7 mouse cellular contexts compared by ENCODE assay signal in genomic region chr6:108214294-108214925, GRCm38 (mm10). TPM values are rescaled to one million over a fixed set of nuclear protein-coding genes. Genes with fewer than 3 reads are reported as not detected.
DNase-seq lines count a peak whose midpoint lies in the region; ATAC-seq and TF ChIP-seq lines count a peak whose summit lies in the region.

No protein-coding gene starts in this region.

- H3K9ac ChIP-seq in forebrain, embryonic 12.5 days: peak overlapping the region; percentile 67
- H3K9ac ChIP-seq in liver, embryonic 12.5 days: peak overlapping the region; percentile 66
- H3K9ac ChIP-seq in stomach, embryonic 16.5 days (ENCODE audit: low read length): peak overlapping the region; percentile 80

- under 1% methylated on average over 10 of the region's 10 CpGs for WGBS in thymus, adult 2 months
- WGBS in forebrain, embryonic 12.5 days: 11% methylated on average over 10 of the region's 10 CpGs
- WGBS in liver, embryonic 12.5 days (ENCODE audit: insufficient replicate concordance): 9% methylated on average over 10 of the region's 10 CpGs
- 16% methylated on average over 10 of the region's 10 CpGs for WGBS in stomach, embryonic 16.5 days

- DNase-seq in thymus, adult 2 months: no peak
- no peak for DNase-seq in thymus, postnatal 36 days
- no peak for DNase-seq in embryo, embryonic 9.5 days (ENCODE audit: extremely low spot score)

- no peak for ATAC-seq in forebrain, embryonic 12.5 days (ENCODE audit: low FRiP score)
- ATAC-seq in liver, embryonic 12.5 days: no peak
- ATAC-seq in stomach, embryonic 16.5 days (ENCODE audit: insufficient read depth, low FRiP score): no peak
- ATAC-seq in megakaryocyte-erythroid progenitor cell, adult 5-6 weeks (replicated peaks; ENCODE audit: low FRiP score, low TSS enrichment, poor library complexity, severe bottlenecking): no peak

- no peaks in the 10 kb centered on the region for H3K36me3 ChIP-seq in thymus, adult 2 months (ENCODE audit: control insufficient read depth, insufficient read depth, low read length)
- H3K36me3 ChIP-seq in forebrain, embryonic 12.5 days (replicated peaks): no peaks in the 10 kb centered on the region
- H3K36me3 ChIP-seq in liver, embryonic 12.5 days: peaks cover 8% of the 10 kb centered on the region; the same call in 1 of the 2 replicates
- no peaks in the 10 kb centered on the region for H3K36me3 ChIP-seq in stomach, embryonic 16.5 days (ENCODE audit: control insufficient read depth, insufficient read depth, low read length)

- TF ChIP-seq CTCF in thymus, adult 2 months (IDR thresholded peaks at IDR 0.05; ENCODE audit: borderline replicate concordance, control insufficient read depth, extremely low read depth, insufficient read depth, low read length, poor library complexity): no peak

- H3K27ac ChIP-seq in thymus, adult 2 months (ENCODE audit: control insufficient read depth, insufficient read depth, low read length): no peak overlapping the region
- no peak overlapping the region for H3K27ac ChIP-seq in forebrain, embryonic 12.5 days
- H3K27ac ChIP-seq in liver, embryonic 12.5 days: no peak overlapping the region
- no peak overlapping the region for H3K27ac ChIP-seq in stomach, embryonic 16.5 days (ENCODE audit: low read length)

- peak overlapping the region; percentile 85 for H3K4me2 ChIP-seq in forebrain, embryonic 12.5 days
- H3K4me2 ChIP-seq in liver, embryonic 12.5 days: peak overlapping the region; percentile 78
- peak overlapping the region; percentile 87 for H3K4me2 ChIP-seq in stomach, embryonic 16.5 days (ENCODE audit: low read depth, low read length)

- H3K27me3 ChIP-seq in thymus, adult 2 months (ENCODE audit: control insufficient read depth, insufficient read depth, low read length): no peaks in the 10 kb centered on the region
- peaks cover 4% of the 10 kb centered on the region; the same call in 1 of the 2 replicates for H3K27me3 ChIP-seq in forebrain, embryonic 12.5 days
- H3K27me3 ChIP-seq in liver, embryonic 12.5 days (replicated peaks): no peaks in the 10 kb centered on the region
- no peaks in the 10 kb centered on the region for H3K27me3 ChIP-seq in stomach, embryonic 16.5 days (ENCODE audit: control insufficient read depth, insufficient read depth, low read length)

- H3K4me3 ChIP-seq in thymus, adult 2 months (ENCODE audit: control insufficient read depth, insufficient read depth, low read length): peak overlapping the region; percentile 93
- peak overlapping the region; percentile 67 for H3K4me3 ChIP-seq in forebrain, embryonic 12.5 days (replicated peaks)
- H3K4me3 ChIP-seq in liver, embryonic 12.5 days: peak overlapping the region; percentile 68
- H3K4me3 ChIP-seq in stomach, embryonic 16.5 days (replicated peaks; ENCODE audit: low read length): peak overlapping the region; percentile 85

- no peaks in the 10 kb centered on the region for H3K9me3 ChIP-seq in forebrain, embryonic 12.5 days
- H3K9me3 ChIP-seq in liver, embryonic 12.5 days (replicated peaks): no peaks in the 10 kb centered on the region
- H3K9me3 ChIP-seq in stomach, embryonic 16.5 days (replicated peaks; ENCODE audit: control insufficient read depth, low read length): no peaks in the 10 kb centered on the region

- peaks cover 32% of the 10 kb centered on the region for H3K4me1 ChIP-seq in thymus, adult 2 months (replicated peaks; ENCODE audit: control insufficient read depth, insufficient read depth, low read length)
- peaks cover 16% of the 10 kb centered on the region for H3K4me1 ChIP-seq in forebrain, embryonic 12.5 days
- peaks cover 33% of the 10 kb centered on the region for H3K4me1 ChIP-seq in liver, embryonic 12.5 days
- H3K4me1 ChIP-seq in stomach, embryonic 16.5 days (ENCODE audit: control insufficient read depth, insufficient read depth, low read length): peaks cover 15% of the 10 kb centered on the region

- TF ChIP-seq POLR2A in thymus, adult 2 months (IDR thresholded peaks at IDR 0.05; ENCODE audit: control insufficient read depth, extremely low read depth, insufficient read depth, low read length, poor library complexity): no peak

RNA-seq across cellular contexts. Expression of gene Itpr1, which starts 1.5 kb away (rescaled TPM):
- 28.3 and 28.8 TPM in 2 replicates for polyA plus RNA-seq in thymus, adult 2 months (2012; rRNA removed)
- polyA plus RNA-seq in forebrain, embryonic 12.5 days (2016; fragmentation: Nextera tagmentation; extraction: Ambion mirVana): 10.2 and 10.6 TPM in 2 replicates
- 5.4 and 5.7 TPM in 2 replicates for polyA plus RNA-seq in liver, embryonic 12.5 days (2016; fragmentation: Nextera tagmentation; extraction: Ambion mirVana)
- polyA plus RNA-seq in stomach, embryonic 16.5 days (2015; fragmentation: Nextera tagmentation; extraction: Ambion mirVana): 9.9 and 11.4 TPM in 2 replicates
- 24.8 and 25.7 TPM in 2 replicates for total RNA-seq in megakaryocyte-erythroid progenitor cell, adult 5-6 weeks (2014; fragmentation: Nextera tagmentation)
- 57.6 and 66.5 TPM in 2 replicates for total RNA-seq in megakaryocyte-erythroid progenitor cell, adult 5-6 weeks (2017)

RNA-seq across cellular contexts. Expression of gene Sumf1, which starts 29.0 kb away (rescaled TPM):
- 17.8 and 19.9 TPM in 2 replicates for polyA plus RNA-seq in thymus, adult 2 months (2012; rRNA removed)
- polyA plus RNA-seq in forebrain, embryonic 12.5 days (2016; fragmentation: Nextera tagmentation; extraction: Ambion mirVana): 17.0 and 17.1 TPM in 2 replicates
- 11.9 and 12.7 TPM in 2 replicates for polyA plus RNA-seq in liver, embryonic 12.5 days (2016; fragmentation: Nextera tagmentation; extraction: Ambion mirVana)
- polyA plus RNA-seq in stomach, embryonic 16.5 days (2015; fragmentation: Nextera tagmentation; extraction: Ambion mirVana): 22.2 and 22.6 TPM in 2 replicates
- 4.9 and 10.9 TPM in 2 replicates for total RNA-seq in megakaryocyte-erythroid progenitor cell, adult 5-6 weeks (2014; fragmentation: Nextera tagmentation)
- total RNA-seq in megakaryocyte-erythroid progenitor cell, adult 5-6 weeks (2017): 8.9 and 15.5 TPM in 2 replicates
